Mouse (Mus musculus): Measurements from ENCODE around the gene Ndc80. TPM values are rescaled to one million over a fixed set of nuclear protein-coding genes. Genes with fewer than 3 reads are reported as not detected.
"Not testable (repeated sequence)": the region's sequence is repeated elsewhere in the genome, so short reads cannot be mapped to it uniquely, and the experiment has no call there.

The Ndc80 gene
- 32.9 and 34.0 TPM in 2 replicates for polyA plus RNA-seq (2011; ENCODE audit: insufficient read depth, insufficient read length, low replicate concordance, missing spikeins)

- Histone ChIP-seq H3K4me3 (replicated peaks; ENCODE audit: control insufficient read depth, low read depth, low read length) (peak within 1 kb of the TSS; percentile 92), H3K27ac (ENCODE audit: control insufficient read depth, insufficient read depth, low read depth, low read length, poor library complexity) (peak within 1 kb of the TSS; percentile 100), H3K4me1 (ENCODE audit: control insufficient read depth, insufficient read depth, low read length) (no peaks in the 10 kb centered on the region; the same call in 1 of the 2 replicates)
- WGBS, result 1% methylated on average over 66 of the region's 66 CpGs
- TF ChIP-seq POLR2A (IDR thresholded peaks at IDR 0.05; ENCODE audit: borderline replicate concordance, control insufficient read depth, low read depth, low read length) (peak; percentile 71), CTCF (IDR thresholded peaks at IDR 0.05; ENCODE audit: control insufficient read depth, insufficient read depth, low read length) (no peak)
Measured at GRCm38 (mm10) chr17:71526711-71527564, at the start of gene Ndc80. Gene Ndc80, minus strand, starts transcription at chr17:71526857.

DNA sequence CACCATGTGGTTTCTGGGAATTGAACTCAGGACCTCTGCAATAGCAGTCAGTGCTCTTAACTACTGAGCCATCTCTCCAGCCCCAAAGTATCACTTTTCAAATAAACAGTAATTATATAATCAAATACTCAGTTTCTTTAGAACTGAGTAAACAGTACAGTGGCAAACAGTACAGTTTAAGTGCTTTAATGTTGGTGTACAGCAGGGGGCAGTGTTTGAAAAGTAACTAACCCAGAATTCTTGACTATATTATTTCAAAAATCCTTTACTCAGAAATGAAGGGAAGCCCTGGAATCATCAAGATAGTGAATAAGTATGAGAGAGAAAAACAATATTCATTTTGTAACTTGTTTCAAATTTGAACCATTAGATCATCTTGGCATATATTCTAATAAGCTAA is 35.0 kb upstream of the Ndc80 start:
- Histone ChIP-seq H3K4me1 (ENCODE audit: control insufficient read depth, insufficient read depth, low read length) (no peaks in the 10 kb centered on the region), H3K27ac (ENCODE audit: control insufficient read depth, insufficient read depth, low read depth, low read length, poor library complexity) (no peak overlapping the region), H3K4me3 (replicated peaks; ENCODE audit: control insufficient read depth, low read depth, low read length) (no peak overlapping the region)
- TF ChIP-seq CTCF (IDR thresholded peaks at IDR 0.05; ENCODE audit: control insufficient read depth, insufficient read depth, low read length), result no peak
- TF ChIP-seq POLR2A (IDR thresholded peaks at IDR 0.05; ENCODE audit: borderline replicate concordance, control insufficient read depth, low read depth, low read length), result no peak

DNA sequence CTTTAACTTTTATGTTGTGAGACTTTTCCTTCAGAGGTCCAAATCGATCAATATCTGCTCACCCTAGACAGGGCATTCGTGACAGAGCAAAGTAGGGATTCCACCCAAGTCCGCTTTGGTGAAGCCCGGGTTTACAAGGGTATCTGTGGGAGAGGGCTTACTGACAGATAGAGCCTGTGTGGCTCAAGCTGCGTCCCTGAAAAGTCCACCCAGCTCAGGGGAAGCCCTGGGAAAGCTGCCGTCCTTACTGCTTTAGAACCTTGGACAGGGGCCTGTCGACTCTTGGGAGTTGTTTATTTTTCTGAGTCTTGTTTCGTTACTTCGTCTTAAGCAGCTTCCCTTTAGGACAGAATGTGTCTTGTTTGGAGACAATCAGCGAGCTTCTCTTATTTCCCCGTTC is 26.2 kb upstream of the Ndc80 start:
- Histone ChIP-seq H3K4me1 (ENCODE audit: control insufficient read depth, insufficient read depth, low read length) (no peaks in the 10 kb centered on the region; the same call in 1 of the 2 replicates), H3K4me3 (replicated peaks; ENCODE audit: control insufficient read depth, low read depth, low read length) (no peak overlapping the region), H3K27ac (ENCODE audit: control insufficient read depth, insufficient read depth, low read depth, low read length, poor library complexity) (no peak overlapping the region)
- WGBS, result 12% methylated on average over 11 of the region's 11 CpGs
- TF ChIP-seq POLR2A (IDR thresholded peaks at IDR 0.05; ENCODE audit: borderline replicate concordance, control insufficient read depth, low read depth, low read length), result no peak
- TF ChIP-seq CTCF (IDR thresholded peaks at IDR 0.05; ENCODE audit: control insufficient read depth, insufficient read depth, low read length), result no peak

DNA sequence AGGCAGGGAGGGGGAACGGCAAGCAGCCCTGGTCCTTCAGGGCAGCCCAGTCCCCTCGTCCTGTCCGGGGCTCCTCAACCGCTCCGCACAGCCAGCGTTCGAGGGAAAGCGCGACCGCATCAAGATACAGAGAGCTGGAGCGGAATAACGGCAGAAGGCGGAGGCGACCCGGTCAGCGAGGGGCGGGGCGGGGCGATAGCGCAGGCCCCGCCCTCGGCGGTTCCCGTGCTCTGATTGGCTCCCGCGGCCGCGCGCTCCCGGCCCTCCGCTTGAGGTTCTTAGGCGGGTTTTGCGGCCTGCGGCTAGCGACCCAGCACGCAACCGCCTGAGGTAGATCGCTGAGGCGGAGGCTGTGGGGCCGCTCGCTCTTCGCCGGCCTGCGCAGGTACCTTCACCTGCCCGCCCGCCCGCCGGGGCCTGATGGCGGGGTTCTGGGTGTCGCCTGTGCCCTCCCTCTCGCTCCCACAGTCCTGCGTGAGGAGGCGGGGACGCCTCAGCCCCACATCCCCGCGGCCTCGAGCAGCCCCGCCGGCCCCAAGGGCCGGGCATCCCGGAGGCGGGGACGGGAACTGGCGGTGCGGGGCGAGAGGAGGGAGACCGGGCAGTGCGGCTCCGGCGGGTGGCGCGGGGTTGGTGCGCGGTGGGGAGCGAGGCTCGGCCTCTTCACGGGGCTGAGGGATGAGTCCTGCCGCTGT is 25.2 kb upstream of the Ndc80 start, which contains the start of gene Spdya:
Spdya (plus strand) TSS at position 305 of the 695 bp plus-strand sequence.
- peak within 1 kb of the TSS; percentile 50 for H3K27ac ChIP-seq (ENCODE audit: control insufficient read depth, insufficient read depth, low read depth, low read length, poor library complexity)
- peak within 1 kb of the TSS; percentile 63 for H3K4me3 ChIP-seq (replicated peaks; ENCODE audit: control insufficient read depth, low read depth, low read length)
- TF ChIP-seq CTCF (IDR thresholded peaks at IDR 0.05; ENCODE audit: control insufficient read depth, insufficient read depth, low read length) (no peak), POLR2A (IDR thresholded peaks at IDR 0.05; ENCODE audit: borderline replicate concordance, control insufficient read depth, low read depth, low read length) (no peak)
- under 1% methylated on average over 78 of the region's 78 CpGs for WGBS
- no peaks in the 10 kb centered on the region; the same call in 1 of the 2 replicates for H3K4me1 ChIP-seq (ENCODE audit: control insufficient read depth, insufficient read depth, low read length)

DNA sequence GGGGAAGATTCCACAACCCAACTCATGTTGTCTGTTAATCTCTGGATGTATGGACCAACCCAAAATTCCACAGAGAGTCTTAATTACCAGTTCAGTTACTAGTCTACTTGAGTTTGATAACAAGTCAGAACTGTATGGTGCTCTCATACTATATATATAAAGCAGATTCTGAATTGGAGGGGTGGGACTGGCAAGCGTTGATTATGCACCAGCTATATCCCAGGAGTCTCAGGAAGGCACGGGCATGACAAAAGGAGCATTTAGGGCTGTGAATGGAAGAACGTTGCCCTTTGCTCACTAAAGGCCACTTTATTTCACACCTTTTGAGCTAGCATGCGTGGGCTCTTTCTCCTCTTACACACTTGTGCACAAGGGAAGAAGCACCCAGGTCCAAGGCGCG is 24.7 kb upstream of the Ndc80 start:
- WGBS, result 7% methylated on average over 6 of the region's 6 CpGs
- Histone ChIP-seq H3K27ac (ENCODE audit: control insufficient read depth, insufficient read depth, low read depth, low read length, poor library complexity) (no peak overlapping the region), H3K4me1 (ENCODE audit: control insufficient read depth, insufficient read depth, low read length) (no peaks in the 10 kb centered on the region; the same call in 1 of the 2 replicates), H3K4me3 (replicated peaks; ENCODE audit: control insufficient read depth, low read depth, low read length) (peak overlapping the region; percentile 63)
- TF ChIP-seq POLR2A (IDR thresholded peaks at IDR 0.05; ENCODE audit: borderline replicate concordance, control insufficient read depth, low read depth, low read length) (no peak), CTCF (IDR thresholded peaks at IDR 0.05; ENCODE audit: control insufficient read depth, insufficient read depth, low read length) (no peak)

DNA sequence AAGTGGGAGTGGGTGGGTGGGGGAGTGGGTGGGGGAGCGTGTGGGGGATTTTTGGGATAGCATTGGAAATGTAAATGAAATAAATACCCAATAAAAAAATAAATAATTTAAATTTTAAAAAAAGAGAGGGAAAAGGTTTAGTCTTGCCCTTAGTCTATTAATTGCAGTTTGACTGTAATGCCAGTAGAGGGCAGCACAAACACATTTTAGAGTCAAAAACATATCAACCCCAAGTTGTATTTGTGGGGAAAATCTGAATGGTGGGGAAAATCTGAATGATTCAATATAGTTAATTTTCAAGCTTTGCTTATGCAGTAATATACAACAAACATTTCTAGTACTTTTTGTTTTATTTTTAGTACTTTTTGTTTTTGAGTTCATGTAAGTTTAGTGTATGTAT is 21.9 kb upstream of the Ndc80 start:
- Histone ChIP-seq H3K4me3 (replicated peaks; ENCODE audit: control insufficient read depth, low read depth, low read length) (no peak overlapping the region), H3K4me1 (ENCODE audit: control insufficient read depth, insufficient read depth, low read length) (no peaks in the 10 kb centered on the region; the same call in 1 of the 2 replicates), H3K27ac (ENCODE audit: control insufficient read depth, insufficient read depth, low read depth, low read length, poor library complexity) (no peak overlapping the region)
- 0% methylated on average over 1 of the region's 1 CpGs for WGBS
- no peak for TF ChIP-seq POLR2A (IDR thresholded peaks at IDR 0.05; ENCODE audit: borderline replicate concordance, control insufficient read depth, low read depth, low read length)
- TF ChIP-seq CTCF (IDR thresholded peaks at IDR 0.05; ENCODE audit: control insufficient read depth, insufficient read depth, low read length), result no peak

DNA sequence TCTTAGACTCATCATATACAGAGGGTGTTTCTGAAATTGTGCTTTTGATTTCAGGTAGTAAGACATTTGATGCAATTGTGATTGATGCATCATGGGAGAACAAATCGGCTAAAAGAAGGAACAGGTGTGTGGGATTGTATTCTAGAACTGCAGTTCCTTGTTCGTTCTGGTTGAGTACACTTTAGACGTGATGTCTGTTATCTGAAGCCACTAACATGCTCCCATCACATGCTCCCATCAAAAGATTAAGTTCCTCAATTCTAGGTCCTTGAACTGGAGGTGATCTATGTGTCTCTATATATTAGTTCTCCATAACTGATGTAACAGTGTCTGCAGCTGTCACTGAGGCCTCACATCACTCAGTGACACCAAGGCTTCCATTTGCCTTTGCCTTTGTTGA is 10.5 kb upstream of the Ndc80 start:
- Histone ChIP-seq H3K27ac (ENCODE audit: control insufficient read depth, insufficient read depth, low read depth, low read length, poor library complexity) (no peak overlapping the region), H3K4me3 (replicated peaks; ENCODE audit: control insufficient read depth, low read depth, low read length) (no peak overlapping the region), H3K4me1 (ENCODE audit: control insufficient read depth, insufficient read depth, low read length) (no peaks in the 10 kb centered on the region)
- WGBS, result 52% methylated on average over 3 of the region's 3 CpGs
- TF ChIP-seq CTCF (IDR thresholded peaks at IDR 0.05; ENCODE audit: control insufficient read depth, insufficient read depth, low read length) (no peak), POLR2A (IDR thresholded peaks at IDR 0.05; ENCODE audit: borderline replicate concordance, control insufficient read depth, low read depth, low read length) (no peak)

DNA sequence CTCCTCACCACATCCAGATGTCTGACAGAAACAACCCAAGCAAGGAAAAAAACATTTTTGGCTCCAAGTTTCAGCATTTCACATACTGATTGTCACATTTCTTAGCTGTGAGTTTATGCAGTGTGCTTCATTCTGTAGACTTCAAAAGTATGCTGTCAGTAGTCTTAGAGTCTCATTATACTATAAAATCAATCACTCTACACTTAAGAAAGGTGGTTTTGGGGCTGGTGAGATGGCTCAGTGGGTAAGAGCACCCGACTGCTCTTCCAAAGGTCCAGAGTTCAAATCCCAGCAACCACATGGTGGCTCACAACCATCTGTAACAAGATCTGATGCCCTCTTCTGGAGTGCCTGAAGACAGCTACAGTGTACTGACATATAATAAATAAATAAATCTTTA is 8.9 kb upstream of the Ndc80 start:
- not testable (repeated sequence) for H3K27ac ChIP-seq (ENCODE audit: control insufficient read depth, insufficient read depth, low read depth, low read length, poor library complexity); H3K4me1 ChIP-seq (ENCODE audit: control insufficient read depth, insufficient read depth, low read length); H3K4me3 ChIP-seq (replicated peaks; ENCODE audit: control insufficient read depth, low read depth, low read length)
- WGBS, result 86% methylated on average over 1 of the region's 1 CpGs
